Mouse (Mus musculus): ENCODE data around the gene Cdc5l. TPM values are rescaled to one million over a fixed set of nuclear protein-coding genes. Genes with fewer than 3 reads are reported as not detected.
"Not testable (repeated sequence)": the region's sequence is repeated elsewhere in the genome, so short reads cannot be mapped to it uniquely, and the experiment has no call there.

Cdc5l gene
- polyA plus RNA-seq, 2 experiments: 38.0 to 62.5 TPM

DNA sequence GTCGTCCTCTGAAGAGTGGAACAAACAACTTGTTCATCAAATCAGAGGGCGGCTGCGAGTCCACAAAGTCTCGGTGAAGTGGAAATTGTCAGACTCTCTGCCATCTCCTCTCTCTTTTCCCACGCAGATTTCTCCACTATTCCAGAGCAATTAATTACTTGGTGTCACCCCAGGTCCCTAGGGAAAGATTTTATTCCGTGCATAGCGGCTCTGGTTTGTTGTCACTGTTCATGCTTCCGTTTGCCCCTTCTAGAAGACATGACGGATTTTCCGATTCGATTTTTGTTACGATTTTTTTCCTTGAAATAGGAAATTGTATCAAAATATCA, 689 bp upstream of the Cdc5l start:
- Histone ChIP-seq H3K27me3 (ENCODE audit: control insufficient read depth, insufficient read depth, low read length) (no peaks in the 10 kb centered on the region), H3K9ac (ENCODE audit: low read depth, low read length, severe bottlenecking) (peak overlapping the region; percentile 78), H3K9me3 (ENCODE audit: control insufficient read depth, low read length) (no peaks in the 10 kb centered on the region), H3K4me1 (ENCODE audit: control insufficient read depth, insufficient read depth, low read length) (peaks cover 17% of the 10 kb centered on the region), H3K4me2 (replicated peaks; ENCODE audit: low read depth, low read length, severe bottlenecking) (peak overlapping the region; percentile 89), H3K27ac (replicated peaks; ENCODE audit: low read depth, low read length) (peak overlapping the region; percentile 90), H3K36me3 (ENCODE audit: control insufficient read depth, insufficient read depth, low read length) (peaks cover 13% of the 10 kb centered on the region), H3K4me3 (replicated peaks; ENCODE audit: low read length) (peak overlapping the region; percentile 69)
- no peak for TF ChIP-seq POLR2A (IDR thresholded peaks at IDR 0.05; ENCODE audit: borderline replicate concordance, extremely low read depth, insufficient read depth, insufficient read length)
- 6% methylated on average over 12 of the region's 12 CpGs for WGBS
- peak; percentile 24 for DNase-seq (ENCODE audit: low spot score)
- no peak for ATAC-seq (ENCODE audit: low FRiP score, low read depth)

DNA sequence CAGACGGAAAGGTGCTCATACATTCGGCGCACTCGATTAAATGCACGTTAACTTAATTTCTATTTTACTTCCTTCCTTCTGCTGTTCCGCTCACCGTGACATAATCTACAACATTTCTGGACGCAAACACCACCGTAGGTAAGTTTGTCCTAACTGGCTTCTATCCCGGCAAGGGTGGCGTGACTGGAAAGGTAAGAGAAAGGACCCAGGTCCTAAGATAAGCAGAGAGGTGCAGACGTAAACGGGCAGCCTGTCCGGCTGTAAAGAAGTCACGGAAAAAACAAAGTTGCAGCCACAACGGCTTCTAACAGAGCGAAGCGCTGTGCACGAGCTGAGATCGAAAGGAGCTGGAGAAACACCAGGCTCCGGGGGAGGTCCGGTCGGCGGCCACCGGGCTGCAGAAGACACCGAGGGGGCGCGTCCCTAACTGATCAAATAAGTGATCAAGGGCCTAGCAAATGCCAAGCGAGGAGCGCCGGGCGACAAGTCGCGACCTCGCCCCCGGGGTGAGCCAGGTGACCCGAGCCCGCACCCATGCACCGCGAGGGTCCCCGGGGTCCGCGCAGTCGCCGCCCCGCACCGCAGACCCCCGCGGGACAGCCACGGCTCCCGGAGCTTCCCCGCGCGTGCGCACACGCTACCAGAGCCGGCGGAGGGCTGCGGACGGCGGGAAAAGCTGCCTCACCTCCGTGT, 685 bp downstream of the Cdc5l start:
- ATAC-seq (ENCODE audit: low FRiP score, low read depth) (peak; percentile 67), DNase-seq (ENCODE audit: low spot score) (peak; percentile 4)
- Histone ChIP-seq H3K36me3 (ENCODE audit: control insufficient read depth, insufficient read depth, low read length) (peaks cover 11% of the 10 kb centered on the region), H3K4me3 (replicated peaks; ENCODE audit: low read length) (peak overlapping the region; percentile 69), H3K9ac (ENCODE audit: low read depth, low read length, severe bottlenecking) (peak overlapping the region; percentile 78), H3K9me3 (ENCODE audit: control insufficient read depth, low read length) (no peaks in the 10 kb centered on the region), H3K4me2 (replicated peaks; ENCODE audit: low read depth, low read length, severe bottlenecking) (peak overlapping the region; percentile 89), H3K27ac (replicated peaks; ENCODE audit: low read depth, low read length) (peak overlapping the region; percentile 90), H3K27me3 (ENCODE audit: control insufficient read depth, insufficient read depth, low read length) (no peaks in the 10 kb centered on the region), H3K4me1 (ENCODE audit: control insufficient read depth, insufficient read depth, low read length) (peaks cover 17% of the 10 kb centered on the region)
- WGBS: under 1% methylated on average over 60 of the region's 62 CpGs
- TF ChIP-seq POLR2A (IDR thresholded peaks at IDR 0.05; ENCODE audit: borderline replicate concordance, extremely low read depth, insufficient read depth, insufficient read length): no peak

DNA sequence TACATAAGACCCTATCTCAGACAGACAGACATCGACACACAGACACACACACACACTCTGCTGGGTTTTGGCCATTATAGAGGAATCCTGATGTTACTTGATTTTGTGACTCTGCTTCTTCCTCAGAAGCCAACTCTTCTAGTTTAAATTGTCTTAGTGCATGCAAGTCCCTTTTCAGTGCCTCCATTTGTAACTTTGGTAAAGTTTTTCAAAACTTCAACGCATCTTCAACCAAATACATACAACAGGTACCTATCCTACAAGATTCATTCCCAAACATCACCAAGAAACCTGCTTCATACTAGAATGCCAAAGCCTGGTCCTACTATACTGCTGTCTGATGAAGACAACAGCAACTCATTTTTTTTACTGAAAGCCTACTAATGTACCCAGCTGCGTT, 1.5 kb downstream of the Cdc5l start:
- peak overlapping the region; percentile 69 for H3K4me3 ChIP-seq (replicated peaks; ENCODE audit: low read length)
- no peak for ATAC-seq (ENCODE audit: low FRiP score, low read depth)
- H3K9me3 ChIP-seq (ENCODE audit: control insufficient read depth, low read length): no peaks in the 10 kb centered on the region
- 80% methylated on average over 3 of the region's 3 CpGs for WGBS
- H3K27ac ChIP-seq (replicated peaks; ENCODE audit: low read depth, low read length): no peak overlapping the region
- peaks cover 17% of the 10 kb centered on the region for H3K4me1 ChIP-seq (ENCODE audit: control insufficient read depth, insufficient read depth, low read length)
- peak overlapping the region; percentile 89 for H3K4me2 ChIP-seq (replicated peaks; ENCODE audit: low read depth, low read length, severe bottlenecking)
- DNase-seq (ENCODE audit: low spot score): no peak
- peaks cover 14% of the 10 kb centered on the region for H3K36me3 ChIP-seq (ENCODE audit: control insufficient read depth, insufficient read depth, low read length)
- H3K9ac ChIP-seq (ENCODE audit: low read depth, low read length, severe bottlenecking): peak overlapping the region; percentile 78
- H3K27me3 ChIP-seq (ENCODE audit: control insufficient read depth, insufficient read depth, low read length): no peaks in the 10 kb centered on the region
- no peak for TF ChIP-seq POLR2A (IDR thresholded peaks at IDR 0.05; ENCODE audit: borderline replicate concordance, extremely low read depth, insufficient read depth, insufficient read length)

DNA sequence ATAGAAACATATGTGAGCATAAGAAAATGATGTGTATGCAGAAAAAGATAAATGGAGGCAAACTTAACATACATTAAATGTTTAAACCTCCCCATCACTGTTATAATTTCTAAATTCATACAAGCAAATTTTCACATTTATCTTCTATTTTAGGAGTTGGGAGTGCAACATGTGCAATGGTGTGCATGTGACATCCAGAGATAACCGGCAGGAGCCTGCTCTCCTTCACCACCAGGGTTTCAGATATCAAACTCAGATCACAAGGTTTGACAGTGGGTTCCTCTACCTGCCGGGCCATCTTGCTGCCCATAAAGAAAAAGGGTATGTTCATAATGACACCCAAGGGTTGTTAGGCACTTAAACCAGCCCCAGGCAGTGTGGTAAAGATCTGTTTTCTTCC, 16.1 kb downstream of the Cdc5l start:
- no peak for TF ChIP-seq POLR2A (IDR thresholded peaks at IDR 0.05; ENCODE audit: borderline replicate concordance, extremely low read depth, insufficient read depth, insufficient read length)
- DNase-seq (ENCODE audit: low spot score) (no peak), ATAC-seq (ENCODE audit: low FRiP score, low read depth) (no peak)
- Histone ChIP-seq H3K36me3 (ENCODE audit: control insufficient read depth, insufficient read depth, low read length) (peaks cover 80% of the 10 kb centered on the region), H3K27ac (replicated peaks; ENCODE audit: low read depth, low read length) (no peak overlapping the region), H3K4me1 (ENCODE audit: control insufficient read depth, insufficient read depth, low read length) (no peaks in the 10 kb centered on the region), H3K9ac (ENCODE audit: low read depth, low read length, severe bottlenecking) (no peak overlapping the region), H3K27me3 (ENCODE audit: control insufficient read depth, insufficient read depth, low read length) (no peaks in the 10 kb centered on the region), H3K9me3 (ENCODE audit: control insufficient read depth, low read length) (no peaks in the 10 kb centered on the region), H3K4me3 (replicated peaks; ENCODE audit: low read length) (no peak overlapping the region), H3K4me2 (replicated peaks; ENCODE audit: low read depth, low read length, severe bottlenecking) (no peak overlapping the region)
- WGBS: 60% methylated on average over 2 of the region's 2 CpGs

DNA sequence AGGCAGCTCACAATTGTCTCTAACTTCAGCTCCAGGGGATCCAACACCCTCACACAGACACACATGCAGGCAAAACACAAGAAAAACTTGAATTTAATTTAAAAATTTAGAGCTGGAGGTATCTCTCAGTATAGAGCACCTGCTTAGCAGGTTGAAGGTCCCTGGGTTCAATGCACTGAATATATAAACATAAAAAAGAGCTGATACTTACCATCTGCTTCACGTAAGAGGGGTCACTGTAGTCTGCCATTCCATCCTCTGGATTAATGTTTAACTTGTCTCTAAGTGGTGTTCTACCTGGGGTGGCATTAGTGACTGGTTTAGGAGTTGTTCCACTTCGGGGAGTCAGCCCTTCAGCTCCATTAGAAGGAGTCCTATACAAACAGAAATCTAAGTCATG, 21.9 kb downstream of the Cdc5l start:
- H3K4me2 ChIP-seq (replicated peaks; ENCODE audit: low read depth, low read length, severe bottlenecking); H3K9me3 ChIP-seq (ENCODE audit: control insufficient read depth, low read length); H3K4me3 ChIP-seq (replicated peaks; ENCODE audit: low read length); ATAC-seq (ENCODE audit: low FRiP score, low read depth); H3K27me3 ChIP-seq (ENCODE audit: control insufficient read depth, insufficient read depth, low read length); H3K4me1 ChIP-seq (ENCODE audit: control insufficient read depth, insufficient read depth, low read length); H3K27ac ChIP-seq (replicated peaks; ENCODE audit: low read depth, low read length); H3K9ac ChIP-seq (ENCODE audit: low read depth, low read length, severe bottlenecking); DNase-seq (ENCODE audit: low spot score): not testable (repeated sequence)
- H3K36me3 ChIP-seq (ENCODE audit: control insufficient read depth, insufficient read depth, low read length): peaks cover 89% of the 10 kb centered on the region
- 87% methylated on average over 2 of the region's 2 CpGs for WGBS

DNA sequence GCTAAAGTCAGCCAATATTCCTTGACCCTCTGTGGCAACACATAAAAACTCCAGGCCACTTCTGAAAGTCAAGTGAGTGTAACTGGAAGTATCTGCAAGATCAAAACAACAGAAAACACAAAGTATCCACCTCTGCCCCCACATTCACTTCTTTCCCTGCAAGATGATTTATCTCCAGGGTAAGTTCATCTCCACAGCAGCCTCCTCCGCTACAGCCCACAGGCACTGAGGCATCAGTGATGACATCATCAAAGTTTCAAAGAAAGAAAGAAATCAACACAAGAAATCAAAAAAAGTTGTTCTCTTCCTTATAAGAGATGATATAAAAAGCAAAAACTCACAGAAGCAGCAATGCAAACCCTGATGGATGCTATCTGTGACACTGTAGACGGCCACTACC, 24.8 kb downstream of the Cdc5l start:
- ATAC-seq (ENCODE audit: low FRiP score, low read depth) (no peak), DNase-seq (ENCODE audit: low spot score) (no peak)
- Histone ChIP-seq H3K4me1 (ENCODE audit: control insufficient read depth, insufficient read depth, low read length) (no peaks in the 10 kb centered on the region), H3K27me3 (ENCODE audit: control insufficient read depth, insufficient read depth, low read length) (no peaks in the 10 kb centered on the region), H3K4me3 (replicated peaks; ENCODE audit: low read length) (no peak overlapping the region), H3K9me3 (ENCODE audit: control insufficient read depth, low read length) (no peaks in the 10 kb centered on the region), H3K9ac (ENCODE audit: low read depth, low read length, severe bottlenecking) (no peak overlapping the region), H3K36me3 (ENCODE audit: control insufficient read depth, insufficient read depth, low read length) (peaks cover 87% of the 10 kb centered on the region), H3K4me2 (replicated peaks; ENCODE audit: low read depth, low read length, severe bottlenecking) (no peak overlapping the region), H3K27ac (replicated peaks; ENCODE audit: low read depth, low read length) (no peak overlapping the region)
- WGBS: 89% methylated on average over 2 of the region's 2 CpGs
- TF ChIP-seq POLR2A (IDR thresholded peaks at IDR 0.05; ENCODE audit: borderline replicate concordance, extremely low read depth, insufficient read depth, insufficient read length): no peak

Data from limb, embryonic 14.5 days (tissue).